Mouse (Mus musculus): ENCODE results near the gene 4930505A04Rik.
"Not testable (repeated sequence)": the region's sequence is repeated elsewhere in the genome, so short reads cannot be mapped to it uniquely, and the experiment has no call there.

Gene 4930505A04Rik

DNA sequence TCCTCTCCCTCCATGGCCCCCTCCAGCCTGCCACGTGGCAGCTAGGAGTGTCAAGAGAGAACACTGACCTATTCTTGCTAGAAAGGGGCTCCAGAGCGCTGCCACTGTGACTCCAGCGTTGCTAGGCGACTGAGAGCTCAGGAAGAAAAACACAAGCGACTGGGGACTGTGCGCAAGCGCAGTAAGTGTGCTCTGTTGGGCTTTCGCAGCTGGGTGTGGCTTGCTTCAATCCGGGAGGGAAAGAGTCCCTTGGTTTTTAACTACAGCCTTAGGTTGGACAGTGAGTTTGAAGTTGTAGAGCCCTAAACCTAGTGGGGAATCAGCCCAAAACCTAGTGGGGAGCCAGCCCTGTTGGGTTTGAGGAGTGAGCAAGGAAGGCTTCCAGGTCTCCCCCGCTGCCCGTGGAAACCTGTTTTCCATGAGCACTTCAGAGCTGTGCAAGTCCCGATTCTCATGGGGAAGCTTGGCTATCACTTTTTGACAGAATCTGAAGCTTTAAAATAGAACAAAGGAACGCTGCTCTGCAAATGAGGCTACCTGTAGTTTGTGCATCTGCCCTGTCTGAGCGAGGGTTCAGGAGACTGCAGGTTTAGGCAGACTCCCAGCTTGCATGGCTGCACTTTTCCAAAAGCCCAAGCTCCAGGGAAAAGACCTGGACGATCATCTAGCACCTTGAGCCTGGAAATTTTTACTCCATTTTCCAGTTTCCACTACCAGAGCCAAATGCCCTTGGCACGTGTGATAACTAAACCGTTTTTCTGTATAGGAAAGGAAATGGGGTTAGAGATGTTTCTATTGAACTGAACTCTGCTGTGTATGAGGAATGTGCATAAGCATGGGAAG, at the start of gene 4930505A04Rik:
4930505A04Rik (minus strand) TSS at position 77 of the 843 bp plus-strand sequence.
- peak; percentile 81 for DNase-seq

DNA sequence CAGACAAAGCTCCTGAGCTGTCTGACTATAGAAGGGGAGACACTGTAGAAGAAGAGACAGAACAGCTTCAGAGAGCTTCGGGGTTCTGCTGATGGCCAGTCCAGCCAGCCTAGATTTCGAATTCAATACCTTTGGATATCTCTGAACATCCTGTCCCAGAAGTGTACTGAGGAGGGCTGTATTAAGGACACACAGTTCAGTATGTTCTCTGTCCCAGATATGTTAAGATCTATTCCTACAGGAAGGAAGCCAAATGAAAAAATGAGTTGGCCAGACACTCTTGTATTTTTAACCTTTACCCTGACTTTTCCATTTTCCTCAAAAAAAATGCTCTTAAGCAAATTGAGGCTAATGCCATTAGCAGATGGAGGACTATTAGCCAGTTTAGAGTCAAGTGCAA, 45.5 kb upstream of the 4930505A04Rik start:
- DNase-seq: no peak

DNA sequence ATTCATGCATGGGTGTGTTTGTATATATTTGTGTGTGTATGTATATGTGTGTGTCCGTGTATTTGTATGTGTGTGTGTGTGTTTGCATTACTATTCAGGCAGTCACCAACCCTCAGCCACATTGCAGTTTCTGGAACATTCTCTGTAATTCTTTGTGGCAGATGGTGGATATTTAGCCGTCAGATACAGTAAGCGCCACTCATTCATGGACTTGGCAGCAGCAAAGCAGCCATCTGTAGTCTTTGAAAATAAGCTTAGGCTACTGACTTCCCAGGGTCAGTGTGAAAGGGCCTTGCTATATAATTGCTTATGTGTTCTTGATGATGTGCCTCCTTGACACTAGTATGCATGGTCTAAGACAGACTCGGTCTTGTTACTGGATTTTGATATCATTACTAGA, 36.6 kb upstream of the 4930505A04Rik start:
- DNase-seq: peak; percentile 51 to 63

DNA sequence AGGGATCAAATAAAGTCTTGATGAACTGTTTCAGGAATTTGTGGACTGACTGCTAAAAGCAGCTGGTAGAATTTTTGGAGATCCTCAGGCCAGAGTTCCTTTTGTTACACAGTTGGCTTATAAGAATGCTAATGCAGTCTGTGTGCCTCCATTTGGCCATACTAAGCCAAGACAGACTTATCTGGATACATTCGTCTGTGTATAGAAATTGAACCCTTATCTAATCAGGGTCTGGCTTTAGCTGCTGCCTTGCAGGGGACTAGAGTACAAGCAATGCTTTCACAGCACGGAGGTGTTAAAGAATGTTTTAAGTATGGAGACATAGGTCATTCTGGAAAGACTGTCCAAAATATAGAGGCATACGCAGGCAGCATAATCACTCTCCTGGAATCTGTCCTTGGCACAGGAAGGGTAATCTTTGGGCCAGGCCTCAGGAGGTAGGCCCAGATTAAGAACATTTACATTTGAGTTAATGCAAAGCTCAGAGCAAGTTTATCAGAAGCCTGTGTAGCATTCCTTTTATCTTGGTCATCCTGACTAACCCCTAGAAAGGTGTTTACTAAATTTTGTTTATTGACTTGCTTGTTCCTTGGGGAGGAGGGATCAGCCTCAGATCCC, 27.2 kb upstream of the 4930505A04Rik start:
- no peak for DNase-seq

DNA sequence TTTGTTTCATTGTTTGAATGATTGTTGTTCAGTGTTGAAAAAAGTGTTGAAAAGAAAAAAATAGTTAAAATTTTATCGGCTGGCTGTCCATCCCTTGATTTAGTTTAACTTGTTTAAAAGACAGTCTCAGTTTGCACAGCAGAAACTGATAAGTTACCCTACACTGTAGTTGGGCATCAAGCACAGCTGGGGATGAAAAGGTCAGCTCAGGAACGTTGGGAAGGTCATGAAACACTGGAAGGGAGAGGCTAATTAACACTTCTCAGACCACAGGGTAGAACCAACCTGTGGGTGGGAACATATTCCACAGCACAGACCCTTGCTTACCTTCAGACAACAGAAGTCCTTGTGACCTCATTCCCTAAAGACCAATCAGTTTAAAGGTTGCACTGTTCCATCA, 25.5 kb upstream of the 4930505A04Rik start:
- DNase-seq: no peak

- DNase-seq: no peak
Measured at GRCm38 (mm10) chr11:30491515-30492260, 20.1 kb upstream of the 4930505A04Rik start.

GRCm38 (mm10) chr11:30488183-30488582, 16.6 kb upstream of the 4930505A04Rik start:
- no peak for DNase-seq

DNA sequence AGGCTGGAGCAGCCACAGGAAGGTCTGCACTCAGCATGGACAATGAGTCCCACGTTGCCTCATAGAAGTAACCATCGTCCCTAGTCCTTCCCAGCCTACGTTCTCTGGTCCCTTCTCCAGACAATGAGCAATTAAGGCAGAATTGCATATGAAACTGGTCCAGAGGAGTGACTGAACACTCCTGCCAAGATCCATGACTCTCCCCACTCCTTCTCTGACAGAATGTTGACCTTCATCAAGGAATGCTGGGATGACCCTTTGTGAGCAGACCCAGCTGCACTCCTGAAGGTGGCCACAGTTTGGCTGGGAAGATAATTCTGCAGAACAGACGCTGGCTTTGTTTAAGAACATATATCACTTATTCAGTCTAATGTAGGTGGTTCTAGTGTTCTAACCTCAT, 11.7 kb upstream of the 4930505A04Rik start:
- DNase-seq: no peak

DNA sequence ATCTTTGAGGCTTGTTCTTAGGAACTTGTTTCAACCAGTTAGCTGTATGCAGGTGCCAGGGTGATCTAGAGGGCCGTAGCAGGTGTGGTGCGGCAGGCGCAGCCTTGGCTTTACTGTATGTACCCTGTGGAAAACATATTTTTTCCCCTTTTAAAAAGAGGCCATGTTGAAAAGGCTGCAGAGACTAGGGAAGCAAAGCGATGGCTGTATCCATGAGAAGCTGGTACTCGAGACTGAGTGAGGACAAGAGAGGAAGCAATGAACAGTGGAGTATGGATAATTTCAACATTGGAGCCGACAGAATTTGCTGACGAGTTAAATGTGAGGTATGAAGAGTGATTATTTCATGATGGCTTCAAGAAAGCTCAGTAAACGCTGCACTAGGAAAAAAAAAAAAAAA, 440 bp downstream of the 4930505A04Rik start:
- DNase-seq: no peak

DNA sequence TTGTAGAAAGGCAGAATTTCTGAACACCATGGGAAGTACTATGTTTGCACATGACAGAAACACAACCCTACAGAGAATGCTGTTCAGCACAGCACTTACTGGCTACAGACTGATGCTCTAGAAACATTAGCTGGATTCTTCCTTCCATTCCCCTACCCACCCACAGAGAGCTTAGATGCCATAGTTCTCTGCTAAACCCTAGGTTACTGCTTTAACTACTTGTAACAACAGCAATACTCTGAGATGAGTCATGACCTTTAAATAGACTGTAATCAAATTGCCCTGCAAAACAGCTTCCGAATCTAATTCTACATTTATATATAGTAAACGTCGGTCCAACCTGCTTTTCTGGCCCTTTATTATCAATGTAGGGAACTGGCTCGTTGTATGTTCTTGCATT, 17.3 kb downstream of the 4930505A04Rik start:
- no peak for DNase-seq

- DNase-seq: no peak
Measured at GRCm38 (mm10) chr11:30448126-30448525, 23.5 kb downstream of the 4930505A04Rik start.

DNA sequence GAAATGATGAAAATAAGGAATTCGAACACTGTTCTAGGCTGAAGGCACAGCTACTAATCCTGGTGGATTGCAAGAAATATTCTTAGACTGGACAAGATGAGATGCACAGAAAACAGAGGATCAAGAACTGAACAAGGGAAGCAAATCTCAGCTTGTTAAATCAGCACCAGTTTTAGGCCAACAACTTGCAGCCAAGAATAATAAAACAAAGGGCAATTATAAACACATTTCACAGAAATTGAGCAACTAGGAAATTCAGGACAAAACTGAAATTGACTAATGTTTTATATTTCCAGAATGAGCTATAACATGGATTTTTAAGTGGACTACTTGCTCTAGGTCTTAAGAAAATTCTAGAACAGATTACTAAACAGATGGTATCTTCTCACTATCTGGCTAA, 24.1 kb downstream of the 4930505A04Rik start:
- DNase-seq: no peak

DNA sequence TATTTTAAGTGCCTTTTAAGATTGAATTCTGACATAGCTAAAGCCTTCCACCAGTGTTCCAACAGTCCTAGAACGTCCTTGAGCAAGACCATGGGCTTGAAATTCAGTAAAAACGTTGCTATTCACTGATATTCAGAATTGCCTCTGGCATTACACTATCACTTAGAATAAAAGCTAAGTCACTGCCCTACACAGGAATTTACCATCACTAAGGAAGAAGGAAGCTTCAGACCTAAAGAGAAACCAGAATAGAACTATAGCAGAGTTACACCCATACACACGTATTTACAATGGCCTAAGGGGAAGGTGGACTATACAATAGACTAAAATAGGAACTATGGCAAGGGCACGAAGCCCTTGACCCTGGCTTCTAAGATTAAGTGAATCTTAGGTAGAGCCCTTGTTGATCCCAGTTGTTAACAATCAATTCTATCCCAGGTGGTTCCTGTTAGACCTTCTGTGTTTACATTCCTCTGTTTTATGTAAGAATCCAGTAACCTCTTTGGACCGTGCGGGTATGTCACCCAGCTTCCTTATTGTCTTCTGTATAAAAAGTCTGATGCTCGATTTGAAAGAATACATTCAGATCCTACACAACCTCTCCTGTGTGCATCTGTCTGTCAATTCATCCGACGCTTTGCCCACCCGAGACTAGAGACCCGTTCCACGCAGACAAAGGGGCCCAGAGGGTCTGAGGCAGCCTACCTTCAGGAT, 27.3 kb downstream of the 4930505A04Rik start:
- DNase-seq: not testable (repeated sequence)

GRCm38 (mm10) chr11:30443746-30444145, 27.9 kb downstream of the 4930505A04Rik start:
- DNase-seq: no peak

- DNase-seq: peak; percentile 36 to 46
Measured at GRCm38 (mm10) chr11:30433256-30433950, 38.2 kb downstream of the 4930505A04Rik start.

DNA sequence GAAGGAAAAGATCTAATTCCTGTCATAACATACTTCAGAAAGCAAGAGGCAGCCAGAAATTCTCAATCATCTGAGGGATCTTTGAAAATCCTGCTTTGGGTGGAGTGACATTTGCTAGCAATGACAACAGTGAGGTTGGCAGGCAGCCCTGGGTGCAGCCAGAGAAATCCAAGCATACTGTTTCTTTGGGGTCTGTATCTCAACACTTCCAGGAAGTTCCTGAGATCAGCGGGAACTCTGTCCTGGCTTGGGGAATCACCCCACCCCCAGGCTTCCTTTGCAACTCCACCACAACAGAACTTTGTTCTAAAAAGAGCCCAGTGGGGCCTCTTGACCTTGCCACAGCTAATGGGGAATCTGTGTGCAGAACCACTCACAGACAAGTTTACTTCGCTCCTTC, 66.0 kb downstream of the 4930505A04Rik start:
- peak in 1 of 2 experiments; percentile 11 for DNase-seq

GRCm38 (mm10) chr11:30404619-30405200, 66.9 kb downstream of the 4930505A04Rik start:
- DNase-seq: no peak

DNA sequence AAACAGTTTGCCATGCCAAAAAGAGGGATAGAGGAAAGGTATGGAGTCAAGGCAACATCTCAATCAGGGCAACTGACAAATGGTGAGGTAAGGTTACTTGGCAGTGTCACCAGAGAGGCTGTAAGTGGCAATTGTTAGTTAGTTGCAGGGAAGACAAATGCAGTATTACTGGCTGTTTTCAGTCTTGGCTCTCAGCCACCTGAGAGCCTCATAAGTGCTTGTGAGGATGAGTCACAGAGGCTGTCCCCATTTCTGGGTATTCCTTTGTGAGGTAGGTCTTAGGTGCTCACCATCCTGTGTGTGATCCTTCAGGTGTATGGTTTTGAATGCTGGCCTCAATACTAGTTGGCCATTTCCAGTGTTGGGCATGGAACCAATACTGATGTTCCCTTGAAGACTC, 77.3 kb downstream of the 4930505A04Rik start:
- peak in 1 of 2 experiments; percentile 19 for DNase-seq

- peak; percentile 58 to 62 for DNase-seq
Measured at GRCm38 (mm10) chr11:30383076-30383475, 88.6 kb downstream of the 4930505A04Rik start.
